Mouse (Mus musculus) G1E (cell line): Measurements from ENCODE around the gene Eaf1. TPM values are rescaled to one million over a fixed set of nuclear protein-coding genes. Genes with fewer than 3 reads are reported as not detected.

Source experiments
- ATAC-seq: 2 replicates; pipeline ENCODE4 v1.8.0; 2016; ENCODE audit warnings: mild to moderate bottlenecking; ENCODE audit not compliant: insufficient number of reproducible peaks, poor library complexity, low FRiP score, severe bottlenecking; ENCODE audit errors: extremely low read depth
- DNase-seq: peaks from one replicate; pipeline ENCODE4 v3.0.0; 2012; ENCODE audit warnings: low spot score
- H3K27me3 ChIP-seq: 2 replicates; pipeline ENCODE4 v1.6.1; 2012; ENCODE audit warnings: mild to moderate bottlenecking, low read length, inconsistent platforms; ENCODE audit not compliant: insufficient read depth
- H3K36me3 ChIP-seq: replicated peaks from 2 replicates; pipeline ENCODE3; 2012; ENCODE audit warnings: mild to moderate bottlenecking, inconsistent platforms
- H3K4me1 ChIP-seq: 2 replicates; pipeline ENCODE4 v1.6.1; 2012; ENCODE audit warnings: low read depth, low read length, inconsistent platforms, mixed read lengths; ENCODE audit not compliant: insufficient read depth
- H3K4me3 ChIP-seq: 2 replicates; pipeline ENCODE4 v1.5.1; 2012; ENCODE audit warnings: low read depth, mild to moderate bottlenecking, inconsistent platforms, low read length, moderate library complexity, mixed read lengths
- H3K9me3 ChIP-seq: replicated peaks from 2 replicates; pipeline ENCODE4 v1.6.1; 2012; ENCODE audit warnings: inconsistent platforms
- CTCF ChIP-seq: IDR thresholded peaks from 2 replicates; pipeline ENCODE4 v1.5.1; 2012; ENCODE audit warnings: low read depth, low read length, inconsistent platforms, mixed read lengths
- GATA1 ChIP-seq: IDR thresholded peaks from 2 replicates; pipeline ENCODE4 v1.6.1; 2012; ENCODE audit warnings: borderline replicate concordance, low read length, inconsistent platforms, mixed read lengths
- GATA2 ChIP-seq: IDR thresholded peaks from 2 replicates; pipeline ENCODE4 v1.6.1; 2012; ENCODE audit warnings: low read depth, low read length, inconsistent platforms, borderline replicate concordance
- POLR2AphosphoS5 ChIP-seq: IDR thresholded peaks from 2 replicates; pipeline ENCODE4 v1.6.1; 2012; ENCODE audit warnings: low read depth, low read length, inconsistent platforms; ENCODE audit not compliant: insufficient replicate concordance
- TAL1 ChIP-seq: conservative IDR thresholded peaks from 2 replicates; pipeline ENCODE4 v1.6.1; 2012; ENCODE audit warnings: low read depth, low read length, inconsistent platforms, mixed read lengths
- polyA plus RNA-seq: library from polyadenylated mRNA; stranded (reverse); fragments of >175 nt; gene quantifications from 2 replicates; pipeline ENCODE4 v1.2.3, GENCODE M21; 2012
- total RNA-seq, 2 experiments: library from RNA; stranded (forward) in 1 of 2; stranded (reverse) in 1 of 2; fragments of 200-1000 nt in 1 of 2; fragments of >200 nt in 1 of 2; fragmentation: Nextera tagmentation in 1 of 2; gene quantifications; 2 replicates each; pipeline ENCODE4 v1.2.3; 2014 to 2017

The Eaf1 gene
- total and polyA plus RNA-seq, 3 experiments: 32.8 to 182 (median 49.0) TPM

DNA sequence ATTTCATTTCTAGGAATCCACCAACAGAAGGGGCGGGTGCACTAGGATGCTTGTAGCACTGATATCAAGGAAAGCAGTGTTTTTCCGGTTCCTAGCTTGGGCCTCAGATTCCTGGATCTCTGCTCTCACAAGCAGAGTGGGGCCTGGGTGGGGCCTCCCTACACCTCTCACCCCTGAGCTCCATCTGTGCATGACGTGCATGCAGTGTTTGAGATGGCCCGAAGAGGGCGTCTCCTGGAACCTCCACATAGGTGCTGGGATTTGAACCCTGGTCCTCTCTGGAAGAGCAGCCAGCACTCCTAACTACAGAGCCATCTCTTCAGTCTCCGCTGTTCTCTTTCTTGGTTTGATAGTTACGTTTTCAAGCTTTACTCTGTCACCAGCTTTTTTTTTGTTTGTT, 60.8 kb downstream of the Eaf1 start:
- H3K36me3 ChIP-seq: no peaks in the 10 kb centered on the region
- H3K4me1 ChIP-seq: no peaks in the 10 kb centered on the region
- TF ChIP-seq GATA1: no peak
- no peak for TF ChIP-seq POLR2AphosphoS5
- TF ChIP-seq CTCF: no peak
- TF ChIP-seq GATA2: no peak
- TF ChIP-seq TAL1: no peak
- no peak for DNase-seq
- H3K9me3 ChIP-seq: no peaks in the 10 kb centered on the region
- H3K4me3 ChIP-seq: no peak overlapping the region
- H3K27me3 ChIP-seq: peaks cover 40% of the 10 kb centered on the region
- no peak for ATAC-seq

DNA sequence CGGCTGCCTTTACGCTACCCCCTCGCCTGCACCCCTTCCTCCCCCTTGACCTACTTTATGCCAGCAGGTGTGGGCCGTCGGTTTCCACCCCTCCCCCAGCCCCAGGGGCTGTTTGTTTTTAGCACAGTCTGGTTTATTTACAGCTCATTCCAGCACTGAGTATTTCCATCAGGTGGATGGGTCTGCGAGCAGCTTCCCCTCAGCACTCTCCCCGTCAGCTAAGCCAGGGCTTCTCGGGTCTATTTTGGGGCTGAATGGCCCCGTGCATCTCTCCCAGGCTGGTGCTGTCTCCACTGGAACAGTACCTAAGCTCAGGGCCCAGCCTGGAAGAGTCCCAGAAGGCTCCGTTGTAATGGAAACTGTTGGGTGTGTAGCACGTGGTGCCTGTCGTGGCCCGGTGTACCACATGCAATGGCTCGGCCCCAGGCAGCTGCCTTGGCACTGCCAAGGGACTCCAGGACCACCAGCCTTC, 61.8 kb downstream of the Eaf1 start:
- no peak for DNase-seq
- TF ChIP-seq CTCF (no peak), GATA1 (no peak), GATA2 (no peak), TAL1 (no peak), POLR2AphosphoS5 (no peak)
- ATAC-seq: no peak
- Histone ChIP-seq H3K27me3 (peaks cover 41% of the 10 kb centered on the region), H3K36me3 (no peaks in the 10 kb centered on the region), H3K4me1 (no peaks in the 10 kb centered on the region), H3K9me3 (no peaks in the 10 kb centered on the region), H3K4me3 (no peak overlapping the region)

DNA sequence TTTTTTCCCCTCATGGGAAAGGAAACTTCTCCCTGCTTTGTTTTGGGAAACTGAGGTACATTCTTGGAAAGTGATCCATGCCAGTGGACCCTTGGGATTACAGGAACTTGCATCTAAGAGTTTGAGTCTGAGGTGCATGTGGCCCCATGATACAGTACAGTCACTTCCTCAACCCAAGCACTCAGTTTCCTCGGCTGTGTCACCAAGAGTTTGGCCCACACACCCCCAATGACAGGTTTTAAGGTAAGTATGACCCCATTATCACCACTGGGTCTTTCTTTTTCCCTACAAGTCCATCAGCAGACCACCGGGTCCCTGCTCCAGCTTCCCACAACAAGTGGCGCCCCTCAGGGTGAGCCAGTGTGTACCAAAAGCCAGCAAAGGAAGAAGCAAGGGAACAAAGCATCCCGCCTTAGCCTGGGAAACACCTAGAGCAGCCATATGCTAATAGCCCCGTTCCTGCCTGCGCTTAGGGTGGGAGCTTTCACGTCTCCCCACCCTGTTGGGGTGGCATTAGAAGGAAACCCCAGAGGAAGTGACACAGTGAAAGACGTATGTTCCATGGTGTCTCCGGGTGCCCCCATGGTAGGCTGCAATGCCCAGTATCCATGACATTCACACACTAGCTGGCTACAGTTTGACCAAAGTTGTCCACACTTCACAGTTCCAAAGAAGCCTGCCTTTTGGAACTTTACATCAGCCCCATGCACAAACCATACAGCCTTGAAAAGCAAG, 62.5 kb downstream of the Eaf1 start:
- no peak for ATAC-seq
- H3K27me3 ChIP-seq: peaks cover 42% of the 10 kb centered on the region

DNA sequence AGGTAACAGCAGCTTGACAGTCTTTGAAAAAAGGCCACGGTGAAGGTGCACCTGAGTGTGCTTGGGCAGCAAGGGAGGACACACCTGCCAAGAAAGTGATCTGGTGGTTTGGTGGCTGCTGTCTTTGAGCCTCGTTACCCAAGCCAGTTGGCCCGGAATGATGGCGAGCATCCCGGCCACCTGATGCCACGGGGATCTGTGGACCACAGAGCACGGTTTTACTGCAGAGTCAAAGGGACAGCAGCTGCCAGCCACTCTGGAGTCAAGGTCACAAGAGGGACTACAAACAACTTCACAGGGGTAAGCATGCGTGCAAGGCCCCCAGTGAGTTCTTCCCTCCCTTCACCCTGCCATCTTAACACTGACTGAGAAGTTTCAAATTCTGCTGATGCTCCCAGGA, 63.1 kb downstream of the Eaf1 start:
- no peak for DNase-seq
- no peaks in the 10 kb centered on the region for H3K9me3 ChIP-seq
- H3K4me1 ChIP-seq: no peaks in the 10 kb centered on the region
- H3K27me3 ChIP-seq: peaks cover 40% of the 10 kb centered on the region
- TF ChIP-seq TAL1: no peak
- TF ChIP-seq POLR2AphosphoS5: no peak
- no peak for TF ChIP-seq GATA2
- TF ChIP-seq GATA1: no peak
- no peak for TF ChIP-seq CTCF
- no peaks in the 10 kb centered on the region for H3K36me3 ChIP-seq
- no peak for ATAC-seq
- no peak overlapping the region for H3K4me3 ChIP-seq

More for the DNA sequence above, 62.5 kb downstream of the Eaf1 start:
- no peak for DNase-seq
- no peaks in the 10 kb centered on the region for H3K9me3 ChIP-seq
- TF ChIP-seq POLR2AphosphoS5: no peak
- no peaks in the 10 kb centered on the region for H3K4me1 ChIP-seq
- H3K4me3 ChIP-seq: no peak overlapping the region
- H3K36me3 ChIP-seq: no peaks in the 10 kb centered on the region

DNA sequence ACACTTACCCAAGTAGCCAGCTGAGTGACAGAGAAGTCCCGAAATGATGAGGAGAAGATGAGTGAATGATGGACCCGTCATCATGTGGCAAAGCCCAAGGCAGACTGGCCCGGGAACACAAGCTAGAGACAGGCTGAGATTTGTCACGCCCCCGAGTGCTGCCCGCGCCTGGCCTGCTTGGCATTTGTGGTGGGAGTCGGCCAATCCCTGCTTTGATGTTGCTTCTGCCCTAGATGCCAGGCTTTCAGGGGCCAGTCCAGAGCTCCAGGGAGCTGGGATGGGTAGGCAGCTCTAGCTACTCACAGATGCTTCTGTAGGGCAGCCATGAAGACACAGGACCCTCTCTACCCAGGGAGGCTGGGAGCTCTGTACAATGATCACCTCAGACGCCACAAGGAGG, 63.6 kb downstream of the Eaf1 start:
- H3K36me3 ChIP-seq: no peaks in the 10 kb centered on the region
- no peak overlapping the region for H3K4me3 ChIP-seq
- no peak for ATAC-seq
- H3K9me3 ChIP-seq: no peaks in the 10 kb centered on the region
- no peaks in the 10 kb centered on the region for H3K4me1 ChIP-seq
- TF ChIP-seq CTCF: no peak
- no peak for TF ChIP-seq GATA1
- no peak for TF ChIP-seq TAL1
- TF ChIP-seq POLR2AphosphoS5: no peak
- no peak for TF ChIP-seq GATA2
- DNase-seq: no peak
- peaks cover 38% of the 10 kb centered on the region for H3K27me3 ChIP-seq

DNA sequence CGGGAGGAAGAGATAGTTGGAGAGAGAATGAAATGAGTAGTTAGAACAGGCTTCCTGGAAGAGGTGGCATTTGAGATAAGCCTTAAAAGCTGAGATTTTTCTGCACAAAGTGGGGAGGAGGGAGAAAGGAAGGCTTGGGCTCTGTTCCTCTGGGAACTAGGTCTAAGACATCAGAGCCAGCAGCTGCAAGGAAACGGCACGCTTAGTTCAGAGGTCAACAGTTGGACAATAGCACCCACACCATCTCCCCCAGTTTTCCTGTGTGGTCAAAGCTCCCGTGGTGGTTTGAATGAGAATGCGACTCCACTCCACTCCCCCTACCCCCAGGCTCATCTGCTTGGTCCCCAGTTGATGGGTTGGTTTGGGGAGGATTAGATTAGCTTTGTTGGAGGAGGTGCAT, 65.0 kb downstream of the Eaf1 start:
- ATAC-seq: no peak
- no peaks in the 10 kb centered on the region for H3K36me3 ChIP-seq
- H3K4me3 ChIP-seq: no peak overlapping the region
- no peak for DNase-seq
- H3K4me1 ChIP-seq: no peaks in the 10 kb centered on the region
- H3K9me3 ChIP-seq: no peaks in the 10 kb centered on the region
- no peak for TF ChIP-seq GATA2
- no peak for TF ChIP-seq CTCF
- TF ChIP-seq TAL1: no peak
- TF ChIP-seq POLR2AphosphoS5: no peak
- no peak for TF ChIP-seq GATA1
- H3K27me3 ChIP-seq: peaks cover 31% of the 10 kb centered on the region

Other genes starting within 250 kb of the Eaf1 start
- gene Phf7, start 243.1 kb upstream of the Eaf1 start, total RNA-seq (2014; fragmentation: Nextera tagmentation): 11.7 and 13.2 TPM in 2 replicates
- gene Phf7, start 243.1 kb upstream of the Eaf1 start, total RNA-seq (2017): 5.8 and 6.5 TPM in 2 replicates
- 1.7 and 1.9 TPM in 2 replicates for gene Phf7, start 243.1 kb upstream of the Eaf1 start, polyA plus RNA-seq
- gene Bap1, start 242.9 kb upstream of the Eaf1 start, total RNA-seq (2014; fragmentation: Nextera tagmentation): 26.4 and 47.0 TPM in 2 replicates
- gene Bap1, start 242.9 kb upstream of the Eaf1 start, total RNA-seq (2017): 42.5 and 45.9 TPM in 2 replicates
- 65.7 and 66.3 TPM in 2 replicates for gene Bap1, start 242.9 kb upstream of the Eaf1 start, polyA plus RNA-seq
- gene Dnah1, start 170.5 kb upstream of the Eaf1 start, total RNA-seq (2014; fragmentation: Nextera tagmentation): not detected in 2 replicates
- under 0.01 TPM in 2 replicates for gene Dnah1, start 170.5 kb upstream of the Eaf1 start, total RNA-seq (2017)
- gene Dnah1, start 170.5 kb upstream of the Eaf1 start, polyA plus RNA-seq: not detected in 2 replicates
- 46.9 and 72.7 TPM in 2 replicates for gene Capn7, start 157.8 kb upstream of the Eaf1 start, total RNA-seq (2014; fragmentation: Nextera tagmentation)
- 62.5 and 66.6 TPM in 2 replicates for gene Capn7, start 157.8 kb upstream of the Eaf1 start, total RNA-seq (2017)
- 6.2 and 6.6 TPM in 2 replicates for gene Capn7, start 157.8 kb upstream of the Eaf1 start, polyA plus RNA-seq
- gene Sh3bp5, start 58.3 kb upstream of the Eaf1 start, total RNA-seq (2014; fragmentation: Nextera tagmentation): not detected in 2 replicates
- gene Sh3bp5, start 58.3 kb upstream of the Eaf1 start, total RNA-seq (2017): 0.23 and 0.33 TPM in 2 replicates
- 0.22 and 0.37 TPM in 2 replicates for gene Sh3bp5, start 58.3 kb upstream of the Eaf1 start, polyA plus RNA-seq
- gene Mettl6, start 641 bp downstream of the Eaf1 start, total RNA-seq (2014; fragmentation: Nextera tagmentation): 47.3 and 57.2 TPM in 2 replicates
- gene Mettl6, start 641 bp downstream of the Eaf1 start, total RNA-seq (2017): 76.5 and 77.9 TPM in 2 replicates
- gene Mettl6, start 641 bp downstream of the Eaf1 start, polyA plus RNA-seq: 2.3 and 3.1 TPM in 2 replicates
- not detected in 2 replicates for gene Colq, start 96.9 kb downstream of the Eaf1 start, total RNA-seq (2014; fragmentation: Nextera tagmentation)
- gene Colq, start 96.9 kb downstream of the Eaf1 start, total RNA-seq (2017): 0.06 and 0.44 TPM in 2 replicates
- gene Colq, start 96.9 kb downstream of the Eaf1 start, polyA plus RNA-seq: not detected in 2 replicates
- not detected in 2 replicates for gene Gm49387, start 146.5 kb downstream of the Eaf1 start, total RNA-seq (2014; fragmentation: Nextera tagmentation)
- not detected in 2 replicates for gene Gm49387, start 146.5 kb downstream of the Eaf1 start, total RNA-seq (2017)
- gene Gm49387, start 146.5 kb downstream of the Eaf1 start, polyA plus RNA-seq: not detected in 2 replicates
- gene Btd, start 146.6 kb downstream of the Eaf1 start, total RNA-seq (2014; fragmentation: Nextera tagmentation): 11.9 and 17.1 TPM in 2 replicates
- 14.5 and 14.7 TPM in 2 replicates for gene Btd, start 146.6 kb downstream of the Eaf1 start, total RNA-seq (2017)
- 2.9 and 4.2 TPM in 2 replicates for gene Btd, start 146.6 kb downstream of the Eaf1 start, polyA plus RNA-seq
- gene Hacl1, start 146.9 kb downstream of the Eaf1 start, total RNA-seq (2014; fragmentation: Nextera tagmentation): 29.7 and 34.3 TPM in 2 replicates
- 41.8 and 53.3 TPM in 2 replicates for gene Hacl1, start 146.9 kb downstream of the Eaf1 start, total RNA-seq (2017)
- 1.8 and 1.9 TPM in 2 replicates for gene Hacl1, start 146.9 kb downstream of the Eaf1 start, polyA plus RNA-seq